Mouse (Mus musculus) cerebellum, adult 2 months (tissue): ENCODE measurements around the gene Sytl2. TPM values are rescaled to one million over a fixed set of nuclear protein-coding genes. Genes with fewer than 3 reads are reported as not detected.
A peak's percentile ranks its signal among the peaks of the same experiment; 100 is the strongest.

Experiments
- DNase-seq, 2 experiments: peaks; one replicate each; pipeline ENCODE4 v3.0.0; 2021
- H3K27ac ChIP-seq: fragments of 200-500 bp; 2 replicates; pipeline ENCODE4 v1.5.1; 2012; ENCODE audit warnings: low read length, control low read depth, inconsistent platforms; ENCODE audit not compliant: insufficient read depth
- H3K27me3 ChIP-seq: fragments of 200-500 bp; 2 replicates; pipeline ENCODE4 v1.6.1; 2012; ENCODE audit warnings: inconsistent platforms, mild to moderate bottlenecking, low read length, moderate library complexity; ENCODE audit not compliant: control insufficient read depth, insufficient read depth
- H3K4me1 ChIP-seq: fragments of 200-500 bp; 2 replicates; pipeline ENCODE4 v1.6.1; 2011; ENCODE audit warnings: low read length; ENCODE audit not compliant: control insufficient read depth, insufficient read depth
- H3K4me3 ChIP-seq: fragments of 200-500 bp; replicated peaks from 2 replicates; pipeline ENCODE3; 2011; ENCODE audit warnings: mild to moderate bottlenecking, low read depth, low read length, control low read depth; ENCODE audit not compliant: insufficient read depth
- CTCF ChIP-seq: fragments of 200-500 bp; IDR thresholded peaks from 2 replicates; pipeline ENCODE4 v1.5.1; 2011; ENCODE audit warnings: low read depth, mild to moderate bottlenecking, control low read depth, low read length, moderate library complexity, borderline replicate concordance; ENCODE audit not compliant: insufficient read depth
- POLR2A ChIP-seq: fragments of 200-500 bp; IDR thresholded peaks from 2 replicates; pipeline ENCODE4 v1.6.1; 2011; ENCODE audit warnings: low read length, control low read depth, borderline replicate concordance; ENCODE audit not compliant: insufficient read depth
- WGBS: fragments of 180-500 bp; shearing (Covaris S2); methylation state at CpG from one replicate; pipeline ENCODE4 v1.1.7; 2018; 5-methylcytosine and 5-hydroxymethylcytosine counted together
- polyA plus RNA-seq: library from polyadenylated mRNA; depleted of rRNA; stranded (reverse); fragments of >200 nt; gene quantifications from 2 replicates; pipeline ENCODE4 v1.2.3, GENCODE M21; 2012; rRNA removed

The Sytl2 gene
- polyA plus RNA-seq, 1 experiment: 44.8 TPM

- TF ChIP-seq CTCF (no peak), POLR2A (no peak)
- H3K27me3 ChIP-seq: no peaks in the 10 kb centered on the region
- no peaks in the 10 kb centered on the region for H3K4me1 ChIP-seq
- peak overlapping the region; percentile 82 for H3K27ac ChIP-seq
- DNase-seq: peak; percentile 80 to 82
- under 1% methylated on average over 123 of the region's 123 CpGs for WGBS
- H3K4me3 ChIP-seq: peak overlapping the region; percentile 60
These were observed 141.3 kb downstream of the Sytl2 start for GRCm38 (mm10) chr7:90443101-90444091.

GRCm38 (mm10) chr7:90444206-90444605, 142.2 kb downstream of the Sytl2 start:
- no peaks in the 10 kb centered on the region for H3K27me3 ChIP-seq
- H3K4me3 ChIP-seq: peak overlapping the region; percentile 60
- DNase-seq: no peak
- no peaks in the 10 kb centered on the region for H3K4me1 ChIP-seq
- no peak for TF ChIP-seq POLR2A
- no peak for TF ChIP-seq CTCF
- no peak overlapping the region for H3K27ac ChIP-seq
- WGBS: under 1% methylated on average over 6 of the region's 6 CpGs

GRCm38 (mm10) chr7:90456149-90456844, 154.2 kb downstream of the Sytl2 start:
- peak in 1 of 2 experiments; percentile 16 for DNase-seq
- Histone ChIP-seq H3K4me1 (no peaks in the 10 kb centered on the region), H3K27ac (no peak overlapping the region), H3K4me3 (peak overlapping the region; percentile 75), H3K27me3 (no peaks in the 10 kb centered on the region)
- TF ChIP-seq CTCF (no peak), POLR2A (no peak)
- WGBS: 8% methylated on average over 7 of the region's 7 CpGs

GRCm38 (mm10) chr7:90456845-90457468, 154.9 kb downstream of the Sytl2 start, which contains the start of gene Tmem126a:
Gene Tmem126a, minus strand, starts transcription at chr7:90457229.
- WGBS: under 1% methylated on average over 41 of the region's 41 CpGs
- Histone ChIP-seq H3K4me1 (no peaks in the 10 kb centered on the region), H3K27ac (peak within 1 kb of the TSS; percentile 80), H3K4me3 (peak within 1 kb of the TSS; percentile 75), H3K27me3 (no peaks in the 10 kb centered on the region)
- TF ChIP-seq CTCF: 0 out of 2 replicates have a peak, but pooled peaks have one; percentile 12
- TF ChIP-seq POLR2A: peak; percentile 92
- DNase-seq: peak; percentile 88 to 89

GRCm38 (mm10) chr7:90457517-90457916, 155.5 kb downstream of the Sytl2 start:
- Histone ChIP-seq H3K27me3 (no peaks in the 10 kb centered on the region), H3K27ac (peak overlapping the region; percentile 80), H3K4me3 (peak overlapping the region; percentile 75), H3K4me1 (no peaks in the 10 kb centered on the region)
- TF ChIP-seq POLR2A: no peak
- no peak for TF ChIP-seq CTCF
- DNase-seq: peak in 1 of 2 experiments; percentile 37
- whole genome bisulfite sequencing: 4% methylated on average over 10 of the region's 10 CpGs

Other genes with a start within 250 kb of the Sytl2 start
- gene Picalm, start 172.0 kb upstream of the Sytl2 start, polyA plus RNA-seq: 156 and 163 TPM in 2 replicates
- gene Ccdc83, start 36.5 kb upstream of the Sytl2 start, polyA plus RNA-seq: 0.10 TPM in 1 of 2 replicates, not detected in the other
- 1.3 TPM in 2 replicates for gene Ccdc89, start 124.3 kb downstream of the Sytl2 start, polyA plus RNA-seq
- gene Crebzf, start 140.5 kb downstream of the Sytl2 start, polyA plus RNA-seq: 135 and 143 TPM in 2 replicates
- gene Tmem126a, start 155.0 kb downstream of the Sytl2 start, polyA plus RNA-seq: 43.6 and 43.8 TPM in 2 replicates
- gene Tmem126b, start 173.7 kb downstream of the Sytl2 start, polyA plus RNA-seq: 29.0 and 33.5 TPM in 2 replicates
- gene Dlg2, start 174.4 kb downstream of the Sytl2 start, polyA plus RNA-seq: 89.8 and 105 TPM in 2 replicates